Mouse (Mus musculus) embryo, embryonic 9.5 days (tissue): Measurements from ENCODE around the gene P4ha1.

Source experiments
- DNase-seq: peaks from one replicate; pipeline ENCODE4 v3.0.0-alpha.2; 2017; ENCODE audit errors: extremely low spot score

Gene P4ha1

DNA sequence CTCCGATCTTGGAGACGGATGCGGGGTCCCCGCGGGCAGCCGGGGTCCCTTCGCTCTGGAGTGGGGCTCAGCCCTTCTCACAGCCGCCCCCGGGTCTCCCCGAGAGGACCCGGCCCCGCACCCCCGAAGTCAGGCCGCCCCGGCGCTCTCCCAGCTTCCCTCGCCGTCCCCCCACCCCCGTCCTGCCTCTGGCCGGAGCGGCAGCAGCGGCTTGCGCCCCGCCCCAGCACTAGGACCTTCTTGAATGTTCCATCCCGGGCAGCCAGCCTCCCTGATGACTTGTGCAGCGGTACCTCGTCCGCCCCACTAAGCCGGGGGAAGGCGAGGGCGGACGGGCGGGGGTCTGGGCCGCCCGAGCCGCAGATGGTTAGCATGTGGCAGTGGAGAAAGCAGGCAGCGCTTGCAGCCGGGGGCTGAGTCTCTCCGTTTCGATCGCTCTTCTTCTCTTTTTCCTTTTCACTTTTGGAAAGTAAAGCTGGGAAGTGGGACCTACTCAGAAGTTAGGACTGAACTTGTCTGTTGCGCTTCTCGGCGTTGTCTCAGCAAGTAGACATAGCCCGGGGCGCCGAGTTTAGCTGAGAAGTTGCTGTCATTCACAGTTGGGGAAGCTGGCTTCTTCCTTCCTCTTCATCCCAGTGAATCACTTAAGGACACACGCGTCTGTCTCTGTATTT lies 529 bp downstream of the P4ha1 start:
- no peak for DNase-seq

DNA sequence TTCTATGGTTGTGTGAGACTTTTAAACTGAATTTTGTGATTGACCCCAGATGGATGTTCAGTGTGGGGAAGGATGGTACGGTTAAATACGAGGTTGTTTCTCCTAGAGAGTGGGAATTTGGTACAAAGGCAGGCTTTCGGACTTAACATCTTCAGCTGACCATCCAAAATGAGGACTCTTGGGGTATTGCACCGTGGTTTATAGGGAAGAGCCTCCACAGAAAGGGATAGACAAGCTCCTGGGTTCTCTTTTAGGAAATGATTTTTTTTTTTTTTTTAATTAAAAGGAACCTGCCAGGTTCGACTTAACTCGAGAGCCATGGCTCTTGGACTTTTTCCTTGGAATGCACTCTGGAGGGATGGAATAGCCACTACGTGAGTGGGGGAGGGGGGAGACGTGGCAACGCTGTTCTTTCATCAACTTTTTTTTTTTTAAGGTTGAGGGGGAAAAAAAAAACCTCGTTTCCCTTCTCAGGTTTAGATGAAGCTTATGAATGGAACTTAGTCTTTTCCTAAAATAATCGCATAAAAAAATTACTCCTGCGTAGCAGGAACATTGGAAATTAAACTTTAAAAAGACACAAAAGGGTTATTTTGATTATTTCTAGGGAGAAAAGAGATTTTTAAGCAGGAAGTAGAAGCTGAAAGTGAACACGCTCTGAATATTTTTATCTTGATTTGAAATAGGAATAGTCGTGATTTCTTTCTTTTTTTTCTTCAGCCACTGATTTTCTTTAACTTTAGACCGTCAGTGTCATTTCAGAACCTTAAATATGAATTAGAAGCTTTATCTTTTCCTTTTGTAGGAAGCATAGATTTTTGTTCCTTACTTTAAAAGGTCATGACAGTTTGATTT lies 1.4 kb downstream of the P4ha1 start:
- peak; percentile 40 for DNase-seq

DNA sequence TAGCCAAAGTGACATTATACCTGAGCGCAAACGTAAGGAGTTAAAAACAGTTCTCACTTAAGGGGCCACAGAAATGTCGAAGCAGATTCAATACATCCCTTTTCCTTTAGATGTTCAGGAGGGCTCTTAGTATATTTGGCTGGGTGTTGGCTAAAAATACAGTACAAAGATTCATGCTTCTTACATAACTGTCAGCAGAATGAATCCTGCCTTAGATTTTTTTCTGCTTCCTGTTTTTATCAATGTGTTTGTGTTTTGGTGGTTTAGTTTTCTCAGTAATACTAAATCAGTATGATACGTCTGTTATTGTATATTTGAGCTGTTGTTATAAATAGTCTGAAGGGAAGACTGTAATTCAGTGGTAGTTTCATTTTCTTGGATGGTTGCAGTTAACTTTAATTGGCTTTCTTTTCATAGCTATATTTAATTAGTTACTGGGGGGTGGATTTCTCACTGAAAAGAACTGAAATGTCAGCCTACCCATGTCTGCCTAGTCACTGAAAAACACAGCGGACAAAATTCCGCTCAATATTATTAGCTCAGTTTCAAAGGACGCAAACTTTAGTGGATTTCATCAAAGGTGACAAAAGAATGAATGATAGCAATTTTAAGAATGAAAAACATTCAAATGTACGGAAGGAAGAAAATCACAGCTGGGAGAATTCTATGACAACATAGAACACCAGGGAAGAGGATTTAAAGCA lies 3.7 kb downstream of the P4ha1 start:
- DNase-seq, result no peak

DNA sequence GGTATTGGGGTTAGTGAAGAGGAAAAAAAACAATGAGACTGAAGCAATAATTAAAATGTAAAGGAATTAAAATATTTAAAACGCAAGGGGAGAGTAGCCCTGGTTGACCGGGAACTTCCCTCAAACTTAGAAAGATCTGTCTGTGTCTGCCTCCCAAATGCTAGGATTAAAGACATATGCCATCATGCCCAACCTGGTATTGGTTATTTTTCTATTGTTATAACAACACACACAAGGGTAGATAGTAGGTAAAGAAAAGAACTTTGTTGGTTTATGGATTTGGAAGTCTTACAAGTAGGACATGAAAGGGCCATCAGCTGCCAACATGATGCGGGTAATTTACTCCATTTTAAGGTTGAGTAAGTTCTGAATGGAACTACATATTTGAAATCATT lies 4.2 kb downstream of the P4ha1 start:
- no peak for DNase-seq

DNA sequence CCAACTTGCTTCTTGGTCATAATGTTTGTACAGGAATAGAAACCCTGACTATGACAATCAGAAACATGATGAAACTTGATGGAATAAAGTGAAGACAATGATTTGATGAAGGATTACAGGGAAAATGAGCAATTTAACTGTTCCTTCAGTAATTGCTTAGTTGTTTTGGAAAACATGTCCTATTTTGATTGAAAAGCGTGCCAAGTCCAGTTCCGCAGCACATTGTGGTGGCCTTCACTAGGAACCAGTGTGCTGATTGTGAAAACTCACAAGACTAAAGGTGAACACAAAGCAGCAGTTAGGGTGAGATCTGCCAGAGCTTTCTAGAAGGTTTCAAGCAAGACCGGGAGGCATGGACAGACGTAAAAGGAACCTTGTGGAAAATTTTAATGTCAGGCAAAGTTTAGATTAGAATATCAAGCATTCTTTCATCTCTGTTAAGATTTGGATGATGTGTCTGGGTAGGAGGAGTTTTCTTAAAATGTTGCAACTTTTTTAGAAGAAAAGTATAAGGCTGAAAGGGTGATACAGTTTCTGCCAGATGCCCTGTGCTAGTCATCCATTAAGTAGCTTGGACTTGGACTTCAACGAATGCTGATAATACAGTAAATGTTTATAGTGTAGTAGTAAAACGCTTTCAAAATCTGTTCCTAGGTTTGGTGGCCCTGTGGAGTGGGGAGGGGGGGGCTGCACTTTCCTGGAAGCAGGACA lies 8.6 kb downstream of the P4ha1 start:
- no peak for DNase-seq

DNA sequence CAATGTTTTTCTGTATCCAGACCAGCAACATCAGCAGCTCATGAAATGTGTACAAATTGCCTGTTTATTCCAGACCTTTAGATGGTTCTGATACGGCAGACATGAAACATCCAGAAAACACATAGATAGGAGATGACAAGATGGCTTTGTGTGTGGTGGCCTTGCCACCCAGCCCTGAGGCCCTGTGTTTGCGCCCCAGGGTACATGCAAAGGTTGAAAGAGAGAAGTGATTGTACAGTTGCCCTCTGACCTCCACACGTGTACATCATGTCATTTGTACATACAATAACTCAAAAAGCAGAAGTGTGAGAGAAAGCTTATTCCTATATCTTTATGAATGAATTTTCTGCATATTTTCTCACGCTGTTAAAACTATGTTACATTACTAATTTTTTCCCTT lies 10.3 kb downstream of the P4ha1 start:
- no peak for DNase-seq

DNA sequence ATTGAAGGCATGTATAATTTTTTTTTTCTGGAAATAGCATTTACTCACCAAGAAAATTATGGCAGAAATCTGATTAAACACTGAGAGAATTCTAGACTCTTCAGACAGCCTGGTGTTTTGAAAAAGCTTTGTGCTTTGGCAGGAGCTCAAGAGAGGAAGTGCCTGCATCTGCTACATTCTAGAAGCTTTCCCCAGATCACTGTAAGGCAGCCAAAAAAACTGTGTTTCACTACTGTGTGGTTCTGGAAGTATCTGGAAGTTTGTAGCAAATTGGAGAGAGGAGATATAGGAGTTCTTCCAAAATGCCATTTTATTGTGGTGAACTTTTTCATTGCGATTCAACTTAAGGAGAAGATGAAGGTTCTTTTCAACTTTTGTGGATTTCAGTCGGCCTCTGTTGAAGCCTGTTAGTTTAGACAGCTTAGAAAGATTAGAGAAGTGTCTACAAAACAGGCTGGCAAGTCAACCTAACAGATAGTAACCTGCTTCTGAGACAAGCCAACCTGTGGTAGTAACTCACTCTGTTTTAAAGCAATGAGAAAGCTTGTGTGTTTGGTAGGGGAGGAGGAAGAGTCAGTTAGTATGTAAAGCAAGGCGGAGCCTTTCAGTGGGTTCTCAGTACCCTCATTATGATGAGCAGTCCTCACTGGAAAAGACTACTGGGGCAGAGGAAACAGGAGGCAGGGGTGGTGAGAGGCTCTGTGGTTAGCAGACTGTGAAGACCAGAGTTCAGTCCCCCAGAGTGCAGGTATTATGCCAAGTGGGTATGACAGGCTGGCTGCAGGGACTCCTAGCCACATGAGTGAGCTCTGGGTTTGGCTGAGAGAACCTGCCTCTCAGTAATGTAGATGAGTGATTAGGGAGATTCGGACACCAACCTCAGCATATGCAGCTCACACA lies 12.1 kb downstream of the P4ha1 start:
- no peak for DNase-seq

DNA sequence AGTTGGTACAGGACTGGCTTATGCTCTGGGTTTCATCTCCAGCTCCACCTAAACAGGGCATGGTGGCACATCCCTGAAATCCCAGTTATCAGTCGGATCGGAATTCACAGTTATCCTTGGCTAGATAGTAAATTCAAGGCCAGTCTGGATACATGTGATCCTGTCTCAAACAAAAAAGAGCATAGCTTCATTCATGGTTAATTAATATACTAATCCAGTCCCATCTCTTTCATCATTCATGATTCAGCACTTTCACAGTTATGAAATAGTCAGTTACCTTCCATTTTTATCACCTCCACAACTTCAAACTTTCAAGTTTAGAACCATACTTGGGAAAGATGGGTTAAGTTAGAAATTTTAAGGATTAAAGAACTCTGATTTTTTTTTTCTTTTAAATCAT lies 13.0 kb downstream of the P4ha1 start:
- DNase-seq, result no peak

DNA sequence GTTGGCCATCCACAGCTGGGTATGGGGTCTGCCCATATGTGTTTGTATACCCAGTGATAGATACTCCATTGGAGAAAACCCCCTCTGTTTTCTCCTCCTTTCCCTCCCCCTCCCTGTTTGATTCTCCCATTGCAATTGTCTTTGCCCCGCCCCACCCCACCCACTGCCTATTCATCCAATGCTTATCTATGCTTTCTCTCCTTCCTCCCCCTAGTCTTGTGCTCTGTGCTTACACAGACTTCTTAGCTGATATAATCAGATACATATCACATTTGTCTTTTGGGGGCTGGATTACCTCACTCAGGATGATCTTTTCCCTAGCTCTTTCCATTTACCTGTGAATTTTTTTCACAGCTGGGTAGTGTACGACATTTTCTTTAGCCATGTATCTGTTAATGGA lies 23.5 kb downstream of the P4ha1 start:
- no peak for DNase-seq

DNA sequence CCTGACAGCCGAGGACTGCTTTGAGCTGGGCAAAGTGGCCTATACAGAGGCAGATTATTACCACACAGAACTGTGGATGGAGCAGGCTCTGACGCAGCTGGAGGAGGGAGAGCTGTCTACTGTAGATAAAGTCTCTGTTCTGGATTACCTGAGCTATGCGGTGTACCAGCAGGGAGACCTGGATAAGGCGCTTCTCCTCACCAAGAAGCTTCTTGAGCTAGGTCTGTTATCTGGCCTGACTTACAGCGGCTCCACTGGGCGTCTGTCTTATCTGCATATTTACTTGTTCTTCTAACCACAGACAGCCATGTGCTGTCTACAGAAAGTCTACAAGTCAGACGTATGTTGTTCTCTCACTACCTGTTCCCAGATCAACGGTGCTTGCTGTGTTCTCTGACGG lies 25.1 kb downstream of the P4ha1 start:
- DNase-seq, result no peak

DNA sequence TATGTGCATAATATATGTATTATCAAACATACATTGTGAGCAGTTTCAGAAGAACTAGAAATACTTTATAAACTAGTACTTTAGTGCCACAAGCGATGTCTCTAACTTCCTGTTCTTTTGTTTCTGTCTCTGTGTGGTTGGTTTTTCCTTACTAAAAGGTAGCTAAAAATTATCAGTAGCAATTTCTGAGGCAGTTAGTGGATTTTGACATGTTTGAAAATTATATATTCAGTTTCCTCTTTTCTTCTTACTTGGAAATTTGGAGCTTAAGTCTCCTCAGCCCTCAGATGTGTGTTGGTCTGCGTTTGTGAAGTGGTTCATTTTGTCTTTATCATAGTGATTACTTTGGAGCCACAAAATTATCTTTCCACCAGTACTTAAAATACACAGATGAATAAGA lies 26.4 kb downstream of the P4ha1 start:
- no peak for DNase-seq

DNA sequence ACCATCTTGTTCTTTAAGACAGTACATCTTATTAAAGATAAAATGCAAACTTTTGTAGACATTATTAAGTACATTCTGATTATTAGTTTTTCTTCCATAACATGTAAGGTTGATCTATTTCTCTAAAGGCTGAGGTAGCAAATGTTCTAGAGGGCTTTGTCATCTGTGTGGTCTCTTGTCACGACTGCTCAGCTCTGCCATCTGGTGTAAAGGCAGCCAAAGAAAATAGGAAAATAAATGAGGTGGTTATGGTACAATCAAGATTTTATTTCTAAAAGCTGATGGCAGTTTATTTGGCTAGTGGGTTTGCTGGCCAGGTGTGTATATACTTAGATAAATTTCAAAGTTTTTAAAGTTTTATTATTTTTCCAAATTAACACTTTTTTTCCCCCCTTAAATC lies 30.0 kb downstream of the P4ha1 start:
- no peak for DNase-seq

DNA sequence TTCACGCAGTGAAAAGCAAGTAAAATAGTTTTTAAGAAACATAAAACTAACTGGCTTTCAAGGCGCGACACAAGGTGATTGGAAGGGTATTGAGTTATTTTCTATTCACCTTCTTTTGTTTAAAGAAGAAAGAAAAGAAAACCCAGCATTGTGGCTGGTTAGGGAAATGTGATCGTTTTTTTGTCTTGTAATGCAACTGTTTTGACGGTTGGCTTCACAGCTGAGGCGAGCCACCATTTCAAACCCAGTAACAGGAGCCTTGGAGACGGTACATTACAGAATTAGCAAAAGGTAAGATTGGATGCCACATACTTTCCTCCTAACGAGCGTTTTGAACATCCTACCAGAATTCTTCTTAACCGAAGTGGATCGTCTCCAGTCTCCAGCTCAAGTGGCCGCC lies 31.0 kb downstream of the P4ha1 start:
- DNase-seq, result no peak

DNA sequence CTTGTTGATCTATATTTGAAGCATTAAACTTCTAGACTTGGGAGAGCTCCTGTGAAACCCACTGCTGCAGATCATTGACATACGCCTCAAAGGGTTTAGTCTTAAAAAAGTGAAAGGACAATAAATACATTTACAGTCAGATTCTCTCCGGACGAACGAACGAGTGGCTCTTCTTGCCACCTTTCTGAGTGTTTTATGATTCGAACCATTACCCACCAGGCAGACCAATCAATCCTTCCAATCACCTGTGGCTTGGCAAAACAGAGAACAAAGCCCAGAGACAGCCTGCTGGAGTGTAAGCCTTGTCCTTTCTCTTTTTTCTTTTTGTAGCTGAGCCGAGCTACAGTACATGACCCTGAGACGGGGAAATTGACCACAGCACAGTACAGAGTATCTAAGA lies 31.9 kb downstream of the P4ha1 start:
- no peak for DNase-seq

DNA sequence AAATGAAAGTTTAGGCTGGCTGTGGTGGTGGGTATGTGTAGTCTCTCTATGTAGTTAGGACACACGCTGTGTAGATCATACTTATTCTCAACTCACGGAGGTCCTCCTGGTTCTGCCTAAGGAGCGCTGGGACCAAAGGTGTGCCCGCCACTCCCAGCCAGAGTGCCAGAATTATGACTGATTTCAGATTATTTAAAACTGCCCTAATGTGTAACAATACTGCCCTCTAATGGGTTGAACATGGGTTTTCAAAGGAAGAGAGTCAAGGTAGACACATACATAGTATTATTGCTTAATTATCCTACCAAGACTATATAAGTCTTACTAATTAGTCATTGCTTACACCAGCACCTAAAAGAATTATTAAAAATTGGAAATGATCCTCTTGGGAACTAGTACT lies 35.6 kb downstream of the P4ha1 start:
- no peak for DNase-seq

DNA sequence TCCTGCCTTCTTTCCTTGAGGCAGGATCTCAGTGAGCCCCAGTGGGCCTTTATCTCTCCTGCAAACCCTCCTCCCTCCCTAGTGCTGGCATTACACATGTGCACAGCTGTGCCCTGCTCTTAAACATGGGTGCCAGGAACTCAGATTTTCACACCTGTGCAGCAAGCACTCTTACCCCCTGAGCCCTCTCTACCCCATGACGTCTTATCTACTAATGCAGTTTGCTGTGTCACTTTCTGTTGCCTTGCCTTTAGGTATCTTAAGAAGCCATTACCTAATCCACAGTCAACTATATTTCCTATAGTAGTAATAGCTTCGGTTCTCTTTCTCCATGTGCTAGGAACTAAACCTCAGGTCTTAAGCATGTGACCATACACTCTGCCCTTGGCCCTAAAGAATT lies 40.1 kb downstream of the P4ha1 start:
- DNase-seq, result no peak

DNA sequence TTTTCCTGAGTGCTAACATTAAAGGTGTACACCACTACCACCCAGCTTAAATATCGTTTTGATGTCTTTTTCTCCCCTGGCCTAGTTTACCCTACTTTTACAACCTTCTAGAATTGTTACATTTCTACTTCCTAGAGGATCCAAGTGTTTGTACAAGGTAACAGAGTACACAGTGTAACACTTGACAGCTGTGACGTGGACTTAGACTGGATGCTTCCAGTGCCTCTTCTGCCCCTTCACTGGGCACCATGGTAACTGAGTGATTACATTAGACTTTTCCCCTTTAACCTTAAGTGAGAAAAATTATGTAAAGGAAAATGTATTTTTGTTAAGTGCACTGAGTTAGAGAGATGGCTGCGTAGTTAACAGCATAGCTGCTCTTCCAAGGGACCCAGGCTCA lies 41.5 kb downstream of the P4ha1 start:
- no peak for DNase-seq

DNA sequence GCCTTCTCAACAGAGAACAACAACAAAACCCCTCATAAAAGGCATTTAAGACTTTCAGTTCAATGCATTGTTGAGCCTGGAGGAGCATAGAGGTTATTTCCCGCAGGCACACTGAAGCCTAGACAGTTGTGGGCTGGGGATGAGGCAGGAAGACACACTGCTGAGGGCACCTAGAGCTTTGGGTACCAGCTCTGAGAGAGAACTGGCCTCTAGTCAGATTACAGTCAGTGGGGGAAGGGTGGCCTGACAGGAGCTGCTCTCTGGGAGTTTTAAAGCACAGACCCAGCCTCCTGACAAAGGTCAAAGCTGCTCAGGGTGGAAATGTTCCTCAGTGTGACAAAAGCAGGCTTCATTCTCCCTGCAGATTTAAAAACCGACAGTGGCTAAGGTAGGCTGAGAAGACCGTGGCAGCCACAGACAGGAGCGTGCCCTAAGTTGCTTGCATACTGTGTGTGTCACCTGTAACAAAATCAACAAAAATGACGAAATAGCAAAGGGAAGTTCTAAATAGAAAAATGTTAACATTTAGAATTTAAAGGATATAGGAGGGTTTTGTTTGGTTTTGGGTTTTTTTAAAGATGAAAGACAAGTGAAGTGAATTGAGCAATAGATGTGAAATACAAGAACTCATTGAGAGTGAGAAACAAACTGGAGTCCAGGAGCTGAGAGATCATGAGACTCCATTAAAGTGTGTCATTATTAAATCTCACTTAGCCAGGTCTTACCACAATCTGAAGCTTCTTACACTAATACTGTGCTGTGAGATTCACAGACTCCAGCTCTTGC lies 42.9 kb downstream of the P4ha1 start:
- DNase-seq, result no peak

DNA sequence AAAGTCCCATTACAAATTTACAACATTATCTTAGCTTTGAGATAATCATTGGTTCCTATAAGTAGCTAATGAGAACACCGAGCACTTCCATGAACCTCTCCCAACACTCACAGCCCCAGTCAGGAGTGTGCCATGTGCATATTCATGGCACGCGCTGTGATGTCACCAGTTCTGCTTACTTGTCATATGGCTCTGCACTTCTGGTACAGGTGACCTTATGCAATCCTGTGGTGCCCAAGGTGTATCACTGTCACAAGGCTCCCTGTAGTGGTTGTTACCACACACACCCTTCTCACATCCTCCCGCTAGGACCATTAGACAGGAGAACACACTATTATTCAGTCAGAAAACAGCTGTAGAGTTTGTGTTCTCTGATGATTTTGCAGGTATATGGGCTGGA lies 43.6 kb downstream of the P4ha1 start:
- DNase-seq, result no peak

DNA sequence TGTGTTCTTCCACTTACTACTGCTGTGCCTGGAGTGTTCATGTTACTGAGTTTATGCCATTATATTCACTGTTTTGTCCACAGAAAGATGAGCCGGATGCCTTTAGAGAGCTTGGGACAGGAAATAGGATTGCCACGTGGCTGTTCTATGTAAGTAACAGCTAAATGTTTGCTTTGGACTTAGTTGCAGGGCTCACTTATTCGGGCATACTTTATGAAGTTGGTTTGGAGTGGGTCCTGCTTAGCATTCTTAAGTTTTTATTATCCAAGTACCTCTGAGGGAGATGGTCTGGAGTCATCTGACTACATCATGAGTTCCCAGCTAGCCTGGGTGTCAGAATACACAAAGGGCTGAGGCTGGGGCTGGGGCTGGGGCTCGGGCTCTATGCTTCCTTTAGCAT lies 44.1 kb downstream of the P4ha1 start:
- DNase-seq, result no peak
